Mouse (Mus musculus): ENCODE measurements around the gene Gm10382. TPM values are rescaled to one million over a fixed set of nuclear protein-coding genes. Genes with fewer than 3 reads are reported as not detected.
A peak's percentile ranks its signal among the peaks of the same experiment; 100 is the strongest.

Gm10382 gene
- 0.92 and 1.1 TPM in 2 replicates for polyA plus RNA-seq (2016; fragmentation: Nextera tagmentation; extraction: Ambion mirVana)

DNA sequence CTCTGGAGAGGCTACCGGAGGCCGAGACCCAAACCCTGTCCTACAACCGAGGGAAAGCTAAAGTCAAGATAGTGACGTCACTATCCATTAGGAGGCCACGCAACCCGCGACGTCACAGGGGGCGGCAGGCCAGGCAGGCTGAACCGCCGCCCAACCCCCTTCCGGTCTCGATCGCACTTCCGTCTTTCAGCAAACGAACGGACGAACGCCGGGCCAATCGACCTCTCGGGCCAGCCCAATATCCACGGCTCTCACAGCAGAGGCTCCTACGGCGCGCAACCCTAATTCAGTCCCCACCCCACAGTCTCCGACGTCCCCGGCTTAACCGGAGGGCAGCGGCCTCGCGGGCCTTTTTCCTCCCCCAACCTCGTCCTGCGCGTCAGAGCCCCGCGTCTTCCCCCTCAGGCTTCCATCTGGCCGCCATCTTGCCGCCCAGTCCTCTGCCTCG, at the start of gene Gm10382:
Gene Gm10382, plus strand, starts transcription at position 192 of the 448 bp plus-strand sequence.
- Histone ChIP-seq H3K27me3 (replicated peaks) (no peaks in the 10 kb centered on the region), H3K4me2 (replicated peaks) (peak within 1 kb of the TSS; percentile 98), H3K36me3 (peaks cover 17% of the 10 kb centered on the region), H3K27ac (peak within 1 kb of the TSS; percentile 89), H3K9me3 (no peaks in the 10 kb centered on the region), H3K4me1 (peaks cover 31% of the 10 kb centered on the region), H3K9ac (peak within 1 kb of the TSS; percentile 99), H3K4me3 (peak within 1 kb of the TSS; percentile 99)
- under 1% methylated on average over 41 of the region's 41 CpGs for WGBS
- ATAC-seq (ENCODE audit: low FRiP score, low read depth) = peak; percentile 29

DNA sequence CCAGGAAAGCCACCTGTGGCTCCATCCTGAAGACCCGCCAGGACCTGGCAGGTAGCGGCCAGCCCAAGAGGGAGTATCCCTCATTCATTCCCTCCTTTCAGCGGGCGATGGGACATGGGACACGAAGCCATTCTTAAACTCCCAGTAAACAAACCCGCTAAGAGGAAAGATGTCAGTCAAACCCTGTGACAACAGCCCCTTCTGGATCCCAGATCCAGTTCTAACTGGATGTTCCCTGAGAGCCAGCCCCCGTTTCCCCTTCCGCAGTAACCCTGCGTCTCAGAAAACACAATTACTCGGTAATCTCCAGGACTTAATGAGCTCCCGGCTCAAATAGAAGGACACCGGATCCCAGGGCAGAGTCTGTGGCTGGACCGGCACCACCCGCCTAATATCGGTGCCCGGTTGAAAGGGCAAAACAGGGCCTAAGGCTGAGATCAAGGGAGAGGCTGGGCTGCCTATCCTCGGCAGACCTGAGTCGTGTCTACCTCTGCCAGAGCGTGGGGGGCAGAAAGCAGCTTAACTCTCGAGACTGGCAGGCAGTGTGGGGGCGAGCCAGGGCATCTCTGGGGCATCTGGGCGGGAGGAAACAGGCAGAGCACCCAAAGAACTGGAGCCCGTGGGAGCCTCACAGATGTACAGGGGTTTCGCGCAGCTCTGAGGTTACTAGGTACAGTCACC, 49.1 kb upstream of the Gm10382 start:
- 3% methylated on average over 25 of the region's 25 CpGs for WGBS
- Histone ChIP-seq H3K9ac (peak overlapping the region; percentile 68; the same call in 1 of the 2 replicates), H3K27me3 (replicated peaks) (peaks cover 14% of the 10 kb centered on the region), H3K27ac (no peak overlapping the region), H3K36me3 (no peaks in the 10 kb centered on the region), H3K4me2 (replicated peaks) (peak overlapping the region; percentile 98), H3K4me3 (peak overlapping the region; percentile 69), H3K4me1 (peaks cover 26% of the 10 kb centered on the region), H3K9me3 (no peaks in the 10 kb centered on the region)
- peak; percentile 34; the same call in 1 of the 2 replicates for ATAC-seq (ENCODE audit: low FRiP score, low read depth)

DNA sequence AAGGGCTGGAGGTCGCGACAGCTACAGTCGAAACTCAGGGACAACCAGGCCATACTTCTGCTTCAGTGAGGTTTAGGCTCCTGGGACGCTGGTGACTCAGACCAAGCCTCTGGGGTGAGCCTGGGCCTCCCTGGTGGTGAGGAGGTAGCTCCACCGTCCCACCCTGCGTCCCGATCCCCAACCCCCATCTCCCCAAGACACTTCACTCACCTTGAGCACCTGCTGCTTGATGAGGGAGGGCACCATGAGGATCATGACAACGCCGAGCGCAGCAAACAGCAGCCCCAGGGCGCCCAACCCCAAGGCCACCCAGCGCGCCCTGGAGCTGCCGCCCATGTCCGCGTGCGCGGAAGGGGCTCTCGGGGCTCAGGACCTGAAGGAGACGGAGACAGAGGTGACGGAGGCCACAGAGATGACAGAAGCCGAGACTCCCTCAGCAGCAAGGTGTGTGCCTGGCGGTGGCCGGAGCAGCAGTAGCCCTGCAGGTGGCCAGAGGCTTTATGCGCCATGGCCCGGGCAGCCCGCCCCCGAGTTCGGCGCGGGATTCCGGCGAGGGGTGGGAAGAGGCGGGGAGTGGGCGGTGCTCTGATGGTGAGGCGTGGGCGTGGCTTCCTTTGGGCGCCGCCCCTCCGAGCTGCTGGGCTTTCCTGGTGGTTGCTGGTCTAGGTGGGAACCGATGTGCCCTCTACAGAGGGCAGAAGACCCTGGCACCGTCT, 48.4 kb upstream of the Gm10382 start, which contains the start of gene Scarb1:
Gene Scarb1, minus strand, starts transcription at position 548 of the 716 bp plus-strand sequence.
- peaks cover 14% of the 10 kb centered on the region for H3K27me3 ChIP-seq (replicated peaks)
- WGBS = under 1% methylated on average over 42 of the region's 42 CpGs
- peak within 1 kb of the TSS; percentile 98 for H3K4me2 ChIP-seq (replicated peaks)
- H3K36me3 ChIP-seq = no peaks in the 10 kb centered on the region
- H3K9me3 ChIP-seq = no peaks in the 10 kb centered on the region
- peak within 1 kb of the TSS; percentile 68 for H3K9ac ChIP-seq
- ATAC-seq (ENCODE audit: low FRiP score, low read depth) = peak; percentile 83
- H3K4me1 ChIP-seq = peaks cover 26% of the 10 kb centered on the region
- no peak within 1 kb of the TSS for H3K27ac ChIP-seq
- peak within 1 kb of the TSS; percentile 69 for H3K4me3 ChIP-seq

DNA sequence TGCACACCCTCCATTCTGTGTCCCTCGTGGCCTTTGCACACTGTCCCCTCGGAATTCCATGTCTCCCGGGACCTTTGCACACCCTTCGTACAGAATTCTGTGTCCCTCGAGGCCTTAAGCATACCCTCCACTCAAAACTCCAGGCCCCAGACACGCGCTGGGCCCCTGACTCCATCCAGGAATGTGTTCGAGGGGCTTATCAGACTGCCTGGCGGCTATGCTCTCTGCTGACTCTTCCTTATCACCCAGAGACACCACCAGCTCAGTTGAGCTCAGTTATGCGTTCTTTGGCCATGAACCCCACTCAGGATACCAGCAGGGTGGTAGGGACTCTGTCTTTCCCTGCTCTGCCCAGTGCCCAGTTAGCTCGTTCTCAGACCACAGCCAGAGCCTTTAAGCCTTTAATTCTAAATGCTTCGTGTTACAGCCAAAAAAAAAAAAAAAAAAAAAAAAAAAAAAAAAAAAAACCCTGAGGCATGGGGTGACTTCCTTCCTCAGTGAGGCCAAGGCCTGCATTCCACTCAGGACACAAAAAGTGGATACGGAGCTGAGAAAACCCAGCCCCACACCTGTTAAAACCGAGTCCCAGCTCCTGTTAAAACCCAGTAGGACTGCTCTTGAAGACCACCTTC, 47.5 kb upstream of the Gm10382 start:
- Histone ChIP-seq H3K9ac (no peak overlapping the region), H3K4me2 (replicated peaks) (peak overlapping the region; percentile 98), H3K27me3 (replicated peaks) (peaks cover 14% of the 10 kb centered on the region), H3K4me3 (peak overlapping the region; percentile 69), H3K9me3 (no peaks in the 10 kb centered on the region), H3K4me1 (peaks cover 26% of the 10 kb centered on the region), H3K36me3 (no peaks in the 10 kb centered on the region), H3K27ac (no peak overlapping the region)
- 61% methylated on average over 14 of the region's 14 CpGs for WGBS
- ATAC-seq (ENCODE audit: low FRiP score, low read depth) = no peak

DNA sequence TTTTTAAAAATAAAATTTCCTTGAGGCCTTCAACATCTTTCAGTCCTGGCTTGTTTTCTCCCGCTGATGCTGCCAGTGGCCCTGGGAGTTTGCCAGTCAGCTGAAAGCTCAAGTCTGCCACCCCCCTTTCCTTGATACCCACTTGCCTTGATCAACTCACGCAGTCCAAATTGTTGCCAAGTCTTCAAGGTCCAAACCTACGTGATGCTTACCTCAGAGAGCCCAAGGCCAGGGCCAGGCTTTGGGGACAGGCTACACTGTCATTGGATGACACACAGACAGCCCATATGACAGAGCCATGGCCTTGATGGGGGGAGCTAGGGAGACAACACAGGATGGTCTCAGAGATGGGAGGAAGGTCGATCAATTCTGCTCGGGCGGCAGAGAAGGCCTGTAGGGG, 44.8 kb upstream of the Gm10382 start:
- H3K4me2 ChIP-seq (replicated peaks) = no peak overlapping the region
- no peaks in the 10 kb centered on the region for H3K9me3 ChIP-seq
- no peak overlapping the region for H3K27ac ChIP-seq
- H3K4me3 ChIP-seq = no peak overlapping the region
- no peak overlapping the region for H3K9ac ChIP-seq
- no peak for ATAC-seq (ENCODE audit: low FRiP score, low read depth)
- H3K36me3 ChIP-seq = no peaks in the 10 kb centered on the region
- H3K4me1 ChIP-seq = peaks cover 22% of the 10 kb centered on the region
- WGBS = 92% methylated on average over 6 of the region's 6 CpGs
- peaks cover 14% of the 10 kb centered on the region for H3K27me3 ChIP-seq (replicated peaks)

DNA sequence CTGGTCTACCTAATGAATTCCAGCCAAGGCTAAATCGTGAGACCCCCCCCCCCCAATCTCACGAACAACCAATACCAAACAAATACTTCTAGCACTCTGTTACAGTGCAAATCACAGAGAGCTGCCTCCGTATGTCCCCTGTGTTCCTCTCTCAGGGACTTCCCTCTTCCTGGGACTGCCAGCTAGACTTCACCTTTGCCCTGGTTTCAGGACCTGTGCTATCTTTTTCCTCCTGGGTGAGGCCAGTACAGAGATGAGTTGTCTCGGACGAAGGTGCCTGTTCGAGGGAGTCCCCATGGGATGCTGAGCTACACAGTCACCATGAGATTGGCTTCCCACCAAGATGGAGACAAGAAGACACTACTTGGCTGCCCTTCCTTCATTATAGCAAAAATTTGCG, 41.1 kb upstream of the Gm10382 start:
- no peak overlapping the region for H3K9ac ChIP-seq
- H3K27ac ChIP-seq = no peak overlapping the region
- H3K4me3 ChIP-seq = no peak overlapping the region
- H3K4me2 ChIP-seq (replicated peaks) = no peak overlapping the region
- H3K4me1 ChIP-seq = no peaks in the 10 kb centered on the region
- WGBS = 73% methylated on average over 7 of the region's 7 CpGs
- H3K36me3 ChIP-seq = no peaks in the 10 kb centered on the region
- H3K9me3 ChIP-seq = no peaks in the 10 kb centered on the region
- ATAC-seq (ENCODE audit: low FRiP score, low read depth) = no peak
- H3K27me3 ChIP-seq (replicated peaks) = no peaks in the 10 kb centered on the region

DNA sequence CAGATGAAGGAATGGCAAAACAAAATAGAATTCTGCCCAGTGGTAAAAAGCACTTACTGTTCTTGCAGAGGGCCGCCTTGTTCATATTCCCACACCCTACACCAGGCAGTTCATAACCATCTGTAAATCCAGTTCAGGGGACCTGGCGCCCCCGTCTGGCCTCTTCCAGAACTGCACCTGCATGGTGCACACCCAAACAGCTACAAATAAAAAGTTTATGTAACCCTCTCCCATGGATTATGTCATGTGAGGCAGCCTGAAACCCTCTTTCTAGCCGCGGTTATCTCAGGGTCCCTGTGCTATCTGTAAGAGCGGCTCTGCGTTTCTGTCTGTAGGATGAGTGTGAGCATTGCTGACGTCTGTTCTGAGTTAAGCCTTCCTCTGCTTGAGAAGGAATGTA, 40.6 kb upstream of the Gm10382 start:
- H3K27ac ChIP-seq = no peak overlapping the region

DNA sequence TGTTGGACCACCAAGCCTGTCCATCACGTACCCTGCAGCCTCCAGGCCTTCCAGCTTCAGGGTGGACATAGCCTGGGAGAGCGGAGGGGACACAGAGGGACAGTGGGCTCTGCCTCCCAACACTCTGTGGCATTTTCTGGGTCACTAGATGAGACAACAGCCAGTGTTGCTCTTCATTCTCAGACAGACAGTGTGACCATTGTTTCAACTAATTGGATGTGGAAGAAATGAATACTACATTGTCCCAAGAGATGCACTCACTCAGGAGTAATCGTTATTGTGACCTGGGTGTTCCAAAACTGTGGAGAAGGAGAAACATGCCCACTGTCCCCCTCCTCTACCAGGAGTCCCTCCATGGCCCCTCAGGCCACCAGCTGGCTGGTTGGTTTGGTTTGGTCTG, 39.7 kb upstream of the Gm10382 start:
- WGBS = 80% methylated on average over 3 of the region's 3 CpGs
- H3K4me3 ChIP-seq = no peak overlapping the region
- no peaks in the 10 kb centered on the region for H3K9me3 ChIP-seq
- H3K27me3 ChIP-seq (replicated peaks) = no peaks in the 10 kb centered on the region
- no peaks in the 10 kb centered on the region for H3K36me3 ChIP-seq
- no peak overlapping the region for H3K27ac ChIP-seq
- no peaks in the 10 kb centered on the region for H3K4me1 ChIP-seq
- H3K9ac ChIP-seq = no peak overlapping the region
- H3K4me2 ChIP-seq (replicated peaks) = no peak overlapping the region
- ATAC-seq (ENCODE audit: low FRiP score, low read depth) = no peak

More for the DNA sequence above, 40.6 kb upstream of the Gm10382 start:
- Histone ChIP-seq H3K4me1 (no peaks in the 10 kb centered on the region), H3K4me3 (no peak overlapping the region), H3K4me2 (replicated peaks) (no peak overlapping the region), H3K36me3 (no peaks in the 10 kb centered on the region), H3K27me3 (replicated peaks) (no peaks in the 10 kb centered on the region), H3K9me3 (no peaks in the 10 kb centered on the region), H3K9ac (no peak overlapping the region)
- 45% methylated on average over 8 of the region's 8 CpGs for WGBS
- no peak for ATAC-seq (ENCODE audit: low FRiP score, low read depth)

DNA sequence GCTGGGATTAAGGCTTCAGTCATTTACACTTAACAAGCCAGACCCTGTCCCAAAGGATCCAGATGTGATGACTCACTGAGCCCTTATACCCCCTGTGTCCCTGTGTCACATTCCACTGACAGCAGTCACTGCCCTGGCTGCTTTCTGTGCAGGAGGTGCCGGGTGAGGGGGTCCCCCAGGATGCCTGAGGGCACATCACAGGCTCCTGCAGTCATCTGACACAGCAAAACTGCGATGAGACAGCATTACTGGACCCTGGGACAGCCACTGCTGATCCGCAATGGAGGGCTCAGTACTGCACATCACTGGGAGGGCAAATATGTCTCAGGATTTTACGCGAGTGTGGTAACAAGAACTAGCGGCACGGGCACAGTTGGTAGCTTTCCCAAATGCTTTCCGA, 38.1 kb upstream of the Gm10382 start:
- Histone ChIP-seq H3K36me3 (no peaks in the 10 kb centered on the region), H3K9me3 (no peaks in the 10 kb centered on the region), H3K9ac (no peak overlapping the region), H3K27ac (no peak overlapping the region), H3K4me2 (replicated peaks) (no peak overlapping the region), H3K27me3 (replicated peaks) (no peaks in the 10 kb centered on the region), H3K4me3 (no peak overlapping the region), H3K4me1 (no peaks in the 10 kb centered on the region)
- 84% methylated on average over 8 of the region's 8 CpGs for WGBS
- no peak for ATAC-seq (ENCODE audit: low FRiP score, low read depth)

DNA sequence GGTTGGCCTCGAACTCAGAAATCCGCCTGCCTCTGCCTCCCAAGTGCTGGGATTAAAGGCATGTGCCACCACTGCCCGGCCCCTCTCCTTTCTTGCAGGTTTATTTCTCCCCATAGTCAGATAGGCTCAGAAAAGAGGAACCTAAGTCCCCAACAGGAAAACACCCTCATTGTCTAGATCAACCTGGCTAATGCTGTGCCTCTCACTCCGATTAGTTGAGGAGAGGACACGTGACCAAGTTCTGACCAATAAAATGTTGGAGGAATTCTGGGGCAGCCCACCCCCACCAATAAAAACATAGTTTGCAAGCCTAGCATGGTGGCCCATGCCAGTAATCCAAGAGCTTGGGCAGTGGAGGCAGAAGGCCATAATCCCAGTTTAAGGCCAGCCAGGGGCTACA, 37.2 kb upstream of the Gm10382 start:
- Histone ChIP-seq H3K9ac (no peak overlapping the region), H3K4me3 (no peak overlapping the region), H3K36me3 (no peaks in the 10 kb centered on the region), H3K4me2 (replicated peaks) (no peak overlapping the region), H3K27me3 (replicated peaks) (no peaks in the 10 kb centered on the region), H3K27ac (no peak overlapping the region), H3K9me3 (no peaks in the 10 kb centered on the region), H3K4me1 (no peaks in the 10 kb centered on the region)
- no peak for ATAC-seq (ENCODE audit: low FRiP score, low read depth)
- 94% methylated on average over 5 of the region's 5 CpGs for WGBS

DNA sequence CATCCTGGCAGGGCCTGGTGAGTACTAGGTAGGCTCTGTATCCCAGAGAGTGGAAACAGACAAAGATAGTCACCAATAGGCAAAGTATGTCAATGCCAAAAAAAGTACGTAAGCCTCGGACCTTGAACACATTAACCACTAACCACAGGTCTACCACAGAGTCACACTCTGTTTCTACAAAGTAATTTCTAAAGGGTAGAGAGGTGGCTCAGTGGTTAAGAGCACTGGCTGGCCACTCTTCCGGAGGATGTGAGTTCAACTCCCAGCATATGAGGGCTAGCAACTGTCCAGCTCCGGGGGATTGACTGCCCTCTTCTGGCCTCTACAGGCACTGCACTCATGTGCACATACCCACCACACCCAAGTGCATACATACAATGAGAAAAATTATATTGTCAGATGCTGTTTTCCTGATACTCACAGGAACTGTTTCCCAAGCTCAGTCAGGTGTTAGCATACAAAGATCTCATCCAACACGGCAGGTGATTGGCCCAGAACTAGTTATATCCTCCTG, 36.3 kb upstream of the Gm10382 start:
- Histone ChIP-seq H3K27me3 (replicated peaks) (no peaks in the 10 kb centered on the region), H3K4me3 (no peak overlapping the region), H3K9ac (no peak overlapping the region), H3K36me3 (no peaks in the 10 kb centered on the region), H3K27ac (no peak overlapping the region), H3K4me1 (no peaks in the 10 kb centered on the region), H3K4me2 (replicated peaks) (no peak overlapping the region), H3K9me3 (no peaks in the 10 kb centered on the region)
- WGBS = 95% methylated on average over 5 of the region's 5 CpGs
- no peak for ATAC-seq (ENCODE audit: low FRiP score, low read depth)

DNA sequence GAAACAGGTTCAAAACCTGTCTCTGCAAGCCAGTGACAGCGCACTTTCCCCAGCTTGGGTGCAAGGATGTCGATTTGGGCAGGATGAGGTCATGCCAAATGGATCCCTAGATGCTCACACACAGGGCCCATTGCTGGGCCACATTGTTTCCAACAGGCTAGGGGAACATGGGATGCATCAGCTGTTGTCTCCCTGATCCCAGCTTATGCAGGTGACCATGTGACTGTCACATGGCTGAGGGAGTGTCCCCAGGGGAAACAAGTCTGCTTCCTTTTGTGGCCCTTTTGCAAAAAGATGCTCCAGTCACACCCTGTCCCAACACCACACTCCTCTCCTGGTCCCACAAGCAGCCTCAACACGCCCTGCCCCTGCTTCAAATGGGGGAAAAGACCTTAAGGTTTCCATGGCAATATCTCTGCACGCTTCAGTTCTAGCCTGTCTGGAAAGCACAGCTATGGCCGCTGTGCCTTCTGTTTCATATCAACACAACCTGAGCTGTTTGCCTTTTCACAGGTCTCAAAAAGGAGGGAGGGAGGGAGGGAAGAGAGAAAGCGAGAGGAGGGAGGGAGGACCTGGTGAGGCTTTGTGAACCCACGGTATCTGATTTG, 34.1 kb upstream of the Gm10382 start:
- Histone ChIP-seq H3K9me3 (no peaks in the 10 kb centered on the region), H3K4me2 (replicated peaks) (no peak overlapping the region), H3K36me3 (no peaks in the 10 kb centered on the region), H3K27ac (no peak overlapping the region), H3K27me3 (replicated peaks) (no peaks in the 10 kb centered on the region), H3K9ac (no peak overlapping the region), H3K4me1 (no peaks in the 10 kb centered on the region), H3K4me3 (no peak overlapping the region)
- WGBS = 56% methylated on average over 7 of the region's 7 CpGs
- ATAC-seq (ENCODE audit: low FRiP score, low read depth) = no peak

Data from neural tube, embryonic 12.5 days (tissue).